Mouse (Mus musculus) C2C12 (cell line): ENCODE data around the gene Cd1d1.

Source experiments
- CEBPB ChIP-seq: IDR thresholded peaks from one replicate; pipeline ENCODE4 v1.6.1; 2011; ENCODE audit warnings: low read depth, mild to moderate bottlenecking, control low read depth, moderate library complexity
- CTCF ChIP-seq: IDR thresholded peaks from one replicate; pipeline ENCODE4 v1.5.1; 2011; ENCODE audit not compliant: control insufficient read depth, insufficient read depth, insufficient read length
- FOSL1 ChIP-seq: IDR thresholded peaks from one replicate; pipeline ENCODE4 v1.8.0; 2011; ENCODE audit warnings: mild to moderate bottlenecking, low read length; ENCODE audit not compliant: poor library complexity, insufficient read depth, severe bottlenecking
- MAX ChIP-seq: IDR thresholded peaks from one replicate; pipeline ENCODE4 v1.6.1; 2011; ENCODE audit warnings: mild to moderate bottlenecking, control low read depth
- MYOD1 ChIP-seq: IDR thresholded peaks from one replicate; pipeline ENCODE4 v1.6.1; 2011; ENCODE audit warnings: low read depth; ENCODE audit not compliant: control insufficient read depth, insufficient read length
- MYOG ChIP-seq: IDR thresholded peaks from one replicate; pipeline ENCODE4 v1.6.1; 2011; ENCODE audit not compliant: control insufficient read depth, insufficient read length; ENCODE audit errors: extremely low read depth
- USF1 ChIP-seq: IDR thresholded peaks from one replicate; pipeline ENCODE4 v1.6.1; 2011; ENCODE audit warnings: low read depth, mild to moderate bottlenecking, control low read depth, moderate library complexity

DNA sequence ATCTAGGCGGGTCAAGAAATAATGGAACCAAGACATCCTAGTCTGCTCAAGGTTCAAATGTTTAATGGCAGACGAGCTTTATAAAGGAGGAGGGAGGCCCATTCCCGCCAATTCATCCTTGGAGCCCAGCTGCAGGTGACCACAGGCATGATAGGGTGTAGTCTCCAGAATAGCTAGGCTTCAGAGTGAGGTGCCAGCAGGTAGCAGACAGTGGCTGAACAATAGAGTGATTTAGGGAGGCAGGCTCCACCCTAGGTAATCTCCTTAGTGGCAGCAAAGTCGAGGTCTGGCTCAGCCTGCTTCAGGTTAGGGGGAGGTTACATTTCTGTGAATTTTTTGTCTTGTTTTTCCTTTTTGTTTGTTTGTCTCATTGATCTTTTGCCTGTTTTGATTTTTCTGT, 16.7 kb upstream of the Cd1d1 start:
- TF ChIP-seq CTCF (no peak), MAX (no peak), CEBPB (no peak), USF1 (no peak), MYOG (no peak), MYOD1 (no peak), FOSL1 (no peak)
